8 mouse cellular contexts compared by ENCODE assay signal in genomic region chr6:67168031-67168777, GRCm38 (mm10).
DNase-seq lines count a peak whose midpoint lies in the region; ATAC-seq lines count a peak whose summit lies in the region.

No protein-coding gene starts in this region.

- H3K27ac ChIP-seq in limb, embryonic 10.5 days = peak overlapping the region; percentile 78
- peak overlapping the region; percentile 52 for H3K27ac ChIP-seq in midbrain, embryonic 12.5 days (replicated peaks)
- peak overlapping the region; percentile 61; the same call in 1 of the 2 replicates for H3K27ac ChIP-seq in stomach, embryonic 16.5 days (ENCODE audit: low read length)

- H3K4me3 ChIP-seq in limb, embryonic 10.5 days = peak overlapping the region; percentile 48
- peak overlapping the region; percentile 45 for H3K4me3 ChIP-seq in midbrain, embryonic 12.5 days
- peak overlapping the region; percentile 58 for H3K4me3 ChIP-seq in stomach, embryonic 16.5 days (replicated peaks; ENCODE audit: low read length)

- peak; percentile 43 for DNase-seq in gastrocnemius, adult 18-20 months (ENCODE audit: low spot score)
- DNase-seq in gastrocnemius, adult 8-10 months (ENCODE audit: low spot score in 2 of 2) = no peak
- DNase-seq in embryo, embryonic 11 days = peak; percentile 74
- DNase-seq in heart, adult 18-20 months = peak; percentile 68 to 73
- peak; percentile 32 to 60 for DNase-seq in kidney, adult 8-10 months
- peak; percentile 58 for DNase-seq in limb, embryonic 10.5 days (ENCODE audit: low spot score)

- peak overlapping the region; percentile 37; the same call in 1 of the 2 replicates for H3K9ac ChIP-seq in midbrain, embryonic 12.5 days (replicated peaks)
- H3K9ac ChIP-seq in stomach, embryonic 16.5 days (ENCODE audit: low read length) = peak overlapping the region; percentile 67

- peak; percentile 73 for ATAC-seq in midbrain, embryonic 12.5 days (ENCODE audit: low FRiP score, low read depth)
- ATAC-seq in stomach, embryonic 16.5 days (ENCODE audit: insufficient read depth, low FRiP score) = no peak; the same call in 1 of the 2 replicates

- peaks cover 9% of the 10 kb centered on the region for H3K4me1 ChIP-seq in limb, embryonic 10.5 days
- no peaks in the 10 kb centered on the region for H3K4me1 ChIP-seq in midbrain, embryonic 12.5 days
- peaks cover 7% of the 10 kb centered on the region for H3K4me1 ChIP-seq in stomach, embryonic 16.5 days (ENCODE audit: control insufficient read depth, insufficient read depth, low read length)

- 16% methylated on average over 11 of the region's 11 CpGs for WGBS in limb, embryonic 10.5 days
- 16% methylated on average over 11 of the region's 11 CpGs for WGBS in midbrain, embryonic 12.5 days
- WGBS in stomach, embryonic 16.5 days = 12% methylated on average over 11 of the region's 11 CpGs

- H3K27me3 ChIP-seq in limb, embryonic 10.5 days (ENCODE audit: low read depth, poor library complexity, severe bottlenecking) = no peaks in the 10 kb centered on the region
- H3K27me3 ChIP-seq in midbrain, embryonic 12.5 days = no peaks in the 10 kb centered on the region
- no peaks in the 10 kb centered on the region for H3K27me3 ChIP-seq in stomach, embryonic 16.5 days (ENCODE audit: control insufficient read depth, insufficient read depth, low read length)

- peak overlapping the region; percentile 58 for H3K4me2 ChIP-seq in midbrain, embryonic 12.5 days (replicated peaks)
- peak overlapping the region; percentile 56 for H3K4me2 ChIP-seq in stomach, embryonic 16.5 days (ENCODE audit: low read depth, low read length)

- H3K36me3 ChIP-seq in limb, embryonic 10.5 days = no peaks in the 10 kb centered on the region
- H3K36me3 ChIP-seq in midbrain, embryonic 12.5 days = no peaks in the 10 kb centered on the region
- H3K36me3 ChIP-seq in stomach, embryonic 16.5 days (ENCODE audit: control insufficient read depth, insufficient read depth, low read length) = no peaks in the 10 kb centered on the region

- H3K9me3 ChIP-seq in limb, embryonic 10.5 days (replicated peaks) = no peaks in the 10 kb centered on the region
- no peaks in the 10 kb centered on the region for H3K9me3 ChIP-seq in midbrain, embryonic 12.5 days
- no peaks in the 10 kb centered on the region for H3K9me3 ChIP-seq in stomach, embryonic 16.5 days (replicated peaks; ENCODE audit: control insufficient read depth, low read length)

Comparison
In these comparisons a context has a peak if more than half of its experiments do, and no peak if none do; other contexts are left out.
1. DNase-seq: peak in gastrocnemius, adult 18-20 months (single experiment), embryo, embryonic 11 days (single experiment), heart, adult 18-20 months (2 of 2), kidney, adult 8-10 months (2 of 2) and limb, embryonic 10.5 days (single experiment); none in gastrocnemius, adult 8-10 months (0 of 2).
2. Peak in every context shown above with its lines, with median percentiles within 50 percentile points of each other: H3K27ac ChIP-seq and H3K4me3 ChIP-seq.